8 mouse cellular contexts compared by ENCODE assay signal in genomic region chr3:101493937-101494459, GRCm38 (mm10).
DNase-seq lines count a peak whose midpoint lies in the region; ATAC-seq lines count a peak whose summit lies in the region.

No protein-coding gene starts in this region.

- no peak overlapping the region for H3K4me3 ChIP-seq in embryonic facial prominence, embryonic 14.5 days (ENCODE audit: low read depth, low read length)
- H3K4me3 ChIP-seq in limb, embryonic 12.5 days (replicated peaks) = no peak overlapping the region

- peak overlapping the region; percentile 30 for H3K4me2 ChIP-seq in embryonic facial prominence, embryonic 14.5 days (ENCODE audit: low read depth, low read length)
- H3K4me2 ChIP-seq in limb, embryonic 12.5 days = no peak overlapping the region

- peak; percentile 70 for ATAC-seq in embryonic facial prominence, embryonic 14.5 days (ENCODE audit: low read depth)
- ATAC-seq in limb, embryonic 12.5 days (ENCODE audit: insufficient number of reproducible peaks, insufficient read depth, low FRiP score, low TSS enrichment, low read depth) = peak; percentile 71

- no peak overlapping the region for H3K27ac ChIP-seq in embryonic facial prominence, embryonic 14.5 days (replicated peaks; ENCODE audit: low read depth, low read length)
- H3K27ac ChIP-seq in limb, embryonic 12.5 days = no peak overlapping the region

- no peak overlapping the region for H3K9ac ChIP-seq in embryonic facial prominence, embryonic 14.5 days (ENCODE audit: low read depth, low read length)
- no peak overlapping the region for H3K9ac ChIP-seq in limb, embryonic 12.5 days (replicated peaks)

- no peaks in the 10 kb centered on the region for H3K9me3 ChIP-seq in embryonic facial prominence, embryonic 14.5 days (ENCODE audit: control insufficient read depth, low read length)
- H3K9me3 ChIP-seq in limb, embryonic 12.5 days = no peaks in the 10 kb centered on the region

- no peaks in the 10 kb centered on the region for H3K4me1 ChIP-seq in embryonic facial prominence, embryonic 14.5 days (ENCODE audit: control insufficient read depth, insufficient read depth, low read length)
- peaks cover 5% of the 10 kb centered on the region for H3K4me1 ChIP-seq in limb, embryonic 12.5 days (replicated peaks)

- peak; percentile 80 for DNase-seq in A20 (ENCODE audit: low read depth, low spot score)
- peak; percentile 60 to 68 for DNase-seq in adrenal gland, postnatal 4 days (ENCODE audit: low spot score in 2 of 2)
- peak; percentile 94 for DNase-seq in embryonic facial prominence, embryonic 14.5 days (ENCODE audit: low spot score)
- DNase-seq in heart, adult 8-10 months (ENCODE audit: low spot score) = peak; percentile 87
- peak; percentile 89 to 95 for DNase-seq in kidney, adult 8-10 months
- peak; percentile 47 to 66 for DNase-seq in monocyte, adult 2 months (ENCODE audit: low read depth in 1 of 2, low spot score in 2 of 2)
- DNase-seq in spleen, postnatal 14 days (ENCODE audit: low spot score in 2 of 2) = peak; percentile 55 to 80

- no peaks in the 10 kb centered on the region for H3K36me3 ChIP-seq in embryonic facial prominence, embryonic 14.5 days (ENCODE audit: control insufficient read depth, insufficient read depth, low read length)
- H3K36me3 ChIP-seq in limb, embryonic 12.5 days = no peaks in the 10 kb centered on the region

- WGBS in embryonic facial prominence, embryonic 14.5 days = 26% methylated on average over 10 of the region's 10 CpGs
- 42% methylated on average over 10 of the region's 10 CpGs for WGBS in limb, embryonic 12.5 days

- no peaks in the 10 kb centered on the region for H3K27me3 ChIP-seq in embryonic facial prominence, embryonic 14.5 days (replicated peaks; ENCODE audit: control insufficient read depth, insufficient read depth, low read length)
- H3K27me3 ChIP-seq in limb, embryonic 12.5 days = no peaks in the 10 kb centered on the region
